Mouse (Mus musculus) C2C12 (cell line): Measurements from ENCODE around the gene Sfxn5. TPM values are rescaled to one million over a fixed set of nuclear protein-coding genes. Genes with fewer than 3 reads are reported as not detected.

Experiments
- H3K27me3 ChIP-seq: one replicate; pipeline ENCODE4 v1.6.1; 2011; ENCODE audit not compliant: control insufficient read depth, insufficient read depth, insufficient read length
- H3K36me3 ChIP-seq: one replicate; pipeline ENCODE4 v1.6.1; 2011; ENCODE audit not compliant: control insufficient read depth, insufficient read depth
- H3K4me3 ChIP-seq: one replicate; pipeline ENCODE4 v1.5.1; 2011; ENCODE audit warnings: mild to moderate bottlenecking, control low read depth; ENCODE audit not compliant: poor library complexity, insufficient read depth, severe bottlenecking
- H3K79me2 ChIP-seq: one replicate; pipeline ENCODE4 v1.6.1; 2011; ENCODE audit not compliant: control insufficient read depth, insufficient read depth
- H3K79me3 ChIP-seq: one replicate; pipeline ENCODE4 v1.6.1; 2011; ENCODE audit warnings: low read depth, control low read depth
- H3ac ChIP-seq: one replicate; pipeline ENCODE3; 2011; ENCODE audit warnings: low read depth; ENCODE audit not compliant: control insufficient read depth, insufficient read length
- CEBPB ChIP-seq: IDR thresholded peaks from one replicate; pipeline ENCODE4 v1.6.1; 2011; ENCODE audit warnings: low read depth, mild to moderate bottlenecking, control low read depth, moderate library complexity
- CTCF ChIP-seq: IDR thresholded peaks from one replicate; pipeline ENCODE4 v1.5.1; 2011; ENCODE audit not compliant: control insufficient read depth, insufficient read depth, insufficient read length
- FOSL1 ChIP-seq: IDR thresholded peaks from one replicate; pipeline ENCODE4 v1.8.0; 2011; ENCODE audit warnings: mild to moderate bottlenecking, low read length; ENCODE audit not compliant: poor library complexity, insufficient read depth, severe bottlenecking
- MAX ChIP-seq: IDR thresholded peaks from one replicate; pipeline ENCODE4 v1.6.1; 2011; ENCODE audit warnings: mild to moderate bottlenecking, control low read depth
- MYOD1 ChIP-seq: IDR thresholded peaks from one replicate; pipeline ENCODE4 v1.6.1; 2011; ENCODE audit warnings: low read depth; ENCODE audit not compliant: control insufficient read depth, insufficient read length
- MYOG ChIP-seq: IDR thresholded peaks from one replicate; pipeline ENCODE4 v1.6.1; 2011; ENCODE audit not compliant: control insufficient read depth, insufficient read length; ENCODE audit errors: extremely low read depth
- USF1 ChIP-seq: IDR thresholded peaks from one replicate; pipeline ENCODE4 v1.6.1; 2011; ENCODE audit warnings: low read depth, mild to moderate bottlenecking, control low read depth, moderate library complexity
- polyA plus RNA-seq: library from polyadenylated mRNA; unstranded; fragments of >200 nt; fragmentation: generic; extraction: Trizol; gene quantifications from one replicate; pipeline ENCODE4 v1.2.1, GENCODE M21; 2012; ENCODE audit warnings: missing spikeins

Sfxn5 gene
- polyA plus RNA-seq, 1 experiment, result 2.2 TPM

DNA sequence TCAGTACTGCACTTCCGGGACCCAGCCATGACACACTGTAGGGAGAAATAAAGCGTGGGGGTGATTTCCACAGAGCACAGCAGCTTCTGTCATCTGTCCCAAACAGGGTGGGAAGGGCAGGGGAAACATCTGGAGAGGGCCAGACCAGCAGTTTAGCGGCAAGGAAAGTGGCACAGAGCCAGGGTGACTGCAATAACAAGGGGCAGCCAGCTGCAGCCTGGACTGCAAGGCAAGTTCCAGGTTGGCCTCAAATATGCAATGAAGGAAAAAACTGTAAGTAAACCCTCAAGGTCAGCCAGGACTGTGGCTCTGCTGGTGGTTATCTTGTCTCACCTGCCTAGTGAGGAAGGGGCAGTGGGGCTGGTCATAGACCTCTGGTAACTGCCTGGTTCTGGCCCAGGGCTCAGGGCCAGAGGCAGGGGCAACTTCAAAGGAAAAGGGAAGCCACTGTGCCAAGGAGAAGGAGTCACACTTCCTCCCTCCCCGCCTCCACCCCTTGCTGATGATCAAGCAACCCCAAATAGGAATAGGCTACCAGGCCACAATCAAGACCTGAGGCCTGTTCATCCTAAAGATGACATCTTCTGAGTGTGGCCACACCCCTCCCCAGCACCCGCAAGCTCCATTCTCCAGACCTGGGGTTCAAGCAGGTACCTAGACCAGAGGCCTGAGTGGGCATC lies 36.1 kb upstream of the Sfxn5 start:
- no peak overlapping the region for H3K4me3 ChIP-seq
- H3ac ChIP-seq, result no peak overlapping the region
- no peaks in the 10 kb centered on the region for H3K27me3 ChIP-seq
- H3K79me2 ChIP-seq, result peaks cover 51% of the 10 kb centered on the region
- TF ChIP-seq USF1 (no peak), CEBPB (no peak), MYOD1 (no peak), MAX (no peak), CTCF (no peak), FOSL1 (no peak), MYOG (no peak)
- H3K79me3 ChIP-seq, result peaks cover 9% of the 10 kb centered on the region
- peaks cover 3% of the 10 kb centered on the region for H3K36me3 ChIP-seq

DNA sequence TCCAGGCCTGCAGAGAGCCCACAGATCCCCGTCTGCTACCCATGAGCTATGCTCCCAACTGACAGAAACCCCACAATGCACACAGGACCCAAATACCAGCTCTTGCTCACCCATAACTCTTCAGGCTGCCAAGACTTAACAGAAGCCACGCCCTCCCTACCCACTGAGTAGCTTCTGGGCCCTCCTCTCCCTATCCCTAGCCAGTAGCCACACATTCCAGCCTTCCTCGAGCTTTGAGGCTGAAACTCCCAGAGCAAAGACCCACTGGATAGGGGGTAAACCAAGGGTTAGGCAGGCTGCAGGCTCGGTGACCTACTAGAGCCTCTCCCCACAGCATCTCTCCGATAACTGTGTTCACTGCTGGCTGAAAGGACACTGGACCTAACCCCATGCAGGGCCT lies 35.5 kb upstream of the Sfxn5 start:
- H3K36me3 ChIP-seq, result peaks cover 3% of the 10 kb centered on the region
- no peaks in the 10 kb centered on the region for H3K27me3 ChIP-seq
- H3K79me3 ChIP-seq, result peaks cover 11% of the 10 kb centered on the region
- no peak overlapping the region for H3ac ChIP-seq
- peaks cover 48% of the 10 kb centered on the region for H3K79me2 ChIP-seq
- no peak overlapping the region for H3K4me3 ChIP-seq
- TF ChIP-seq MYOG (no peak), MYOD1 (no peak), FOSL1 (no peak), MAX (no peak)

DNA sequence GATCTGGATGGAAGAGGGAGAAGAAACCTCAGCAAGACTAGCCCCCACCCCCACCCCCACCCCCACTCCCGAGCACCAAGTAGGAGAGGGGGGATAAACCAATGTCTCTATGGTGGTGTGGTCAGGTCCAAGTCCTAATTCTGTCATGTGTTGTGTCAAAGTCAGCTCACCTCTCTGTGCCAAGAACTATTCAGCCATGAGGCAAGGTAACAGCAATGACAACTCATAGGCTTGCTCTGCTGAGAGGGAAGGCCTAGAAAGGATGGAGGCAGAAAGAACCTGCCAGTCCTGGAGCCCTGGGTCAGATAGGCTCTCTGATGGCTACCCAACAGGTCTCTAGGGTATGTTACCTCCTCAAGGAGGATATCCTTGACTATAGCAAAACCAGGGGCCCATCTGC lies 34.9 kb upstream of the Sfxn5 start:
- Histone ChIP-seq H3ac (no peak overlapping the region), H3K79me3 (peaks cover 5% of the 10 kb centered on the region), H3K79me2 (peaks cover 48% of the 10 kb centered on the region), H3K27me3 (no peaks in the 10 kb centered on the region), H3K4me3 (no peak overlapping the region), H3K36me3 (peaks cover 3% of the 10 kb centered on the region)
- TF ChIP-seq CTCF (no peak), FOSL1 (no peak), MYOG (no peak), CEBPB (no peak), USF1 (no peak), MAX (no peak), MYOD1 (no peak)

- no peak for TF ChIP-seq MAX
- TF ChIP-seq MYOG, result no peak
- no peak for TF ChIP-seq CTCF
- no peak for TF ChIP-seq USF1
- no peak for TF ChIP-seq MYOD1
- no peak for TF ChIP-seq FOSL1
- no peak for TF ChIP-seq CEBPB
- peaks cover 49% of the 10 kb centered on the region for H3K79me2 ChIP-seq
- H3K4me3 ChIP-seq, result no peak overlapping the region
- no peaks in the 10 kb centered on the region for H3K27me3 ChIP-seq
- H3K36me3 ChIP-seq, result peaks cover 3% of the 10 kb centered on the region
- H3K79me3 ChIP-seq, result peaks cover 5% of the 10 kb centered on the region
- no peak overlapping the region for H3ac ChIP-seq
Observed at GRCm38 (mm10) chr6:85366387-85366786, 33.2 kb upstream of the Sfxn5 start.

- no peak overlapping the region for H3ac ChIP-seq
- H3K79me2 ChIP-seq, result peaks cover 39% of the 10 kb centered on the region
- TF ChIP-seq FOSL1, result no peak
- TF ChIP-seq MYOD1, result no peak
- no peak for TF ChIP-seq CTCF
- TF ChIP-seq USF1, result no peak
- TF ChIP-seq MYOG, result no peak
- no peak for TF ChIP-seq MAX
- TF ChIP-seq CEBPB, result no peak
- peaks cover 5% of the 10 kb centered on the region for H3K79me3 ChIP-seq
- H3K4me3 ChIP-seq, result no peak overlapping the region
- H3K27me3 ChIP-seq, result no peaks in the 10 kb centered on the region
- H3K36me3 ChIP-seq, result peaks cover 3% of the 10 kb centered on the region
Observed at GRCm38 (mm10) chr6:85364439-85364838, 31.2 kb upstream of the Sfxn5 start.

- Histone ChIP-seq H3K79me3 (peaks cover 5% of the 10 kb centered on the region), H3K27me3 (no peaks in the 10 kb centered on the region), H3K79me2 (peaks cover 39% of the 10 kb centered on the region), H3ac (no peak overlapping the region), H3K4me3 (no peak overlapping the region), H3K36me3 (peaks cover 3% of the 10 kb centered on the region)
- TF ChIP-seq MYOG (no peak), FOSL1 (no peak)
Observed at GRCm38 (mm10) chr6:85363906-85364260, 30.7 kb upstream of the Sfxn5 start.
